Mouse (Mus musculus) heart, adult 8-10 months (tissue): ENCODE measurements at regions not wholly inside any gene's neighbourhood (a gene's known extent, or its start where the extent isn't known, plus 50 kb on each side); places are given as distances from the start of the nearest gene placed in this dataset.
A peak's percentile ranks its signal among the peaks of the same experiment; 100 is the strongest.

ENCODE experiments used
- DNase-seq: peaks from one replicate; pipeline ENCODE4 v3.0.0; 2022; ENCODE audit warnings: low spot score

GRCm38 (mm10) chr17:76849744-76850143 is 1298.0 kb upstream of the Fam98a start:
- DNase-seq = peak; percentile 35

DNA sequence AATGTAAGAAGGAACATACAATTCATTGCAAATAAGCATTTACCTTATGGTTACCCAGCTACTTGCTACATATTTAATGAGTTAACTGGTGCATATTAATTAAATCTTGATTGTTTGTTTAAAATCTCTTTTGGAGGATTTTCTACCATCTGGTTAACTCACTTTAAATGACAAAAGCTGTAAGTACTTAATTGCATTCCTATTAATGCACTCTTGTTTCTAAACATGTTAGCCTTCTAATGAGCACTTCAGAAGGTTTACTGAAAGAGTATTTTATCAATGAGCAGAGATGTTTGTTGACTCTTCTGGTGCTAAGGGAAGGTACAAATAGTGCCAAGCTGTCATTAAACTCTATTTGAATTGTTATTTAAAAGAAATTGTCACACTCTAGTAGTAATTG is 1296.6 kb upstream of the Fam98a start:
- no peak for DNase-seq

DNA sequence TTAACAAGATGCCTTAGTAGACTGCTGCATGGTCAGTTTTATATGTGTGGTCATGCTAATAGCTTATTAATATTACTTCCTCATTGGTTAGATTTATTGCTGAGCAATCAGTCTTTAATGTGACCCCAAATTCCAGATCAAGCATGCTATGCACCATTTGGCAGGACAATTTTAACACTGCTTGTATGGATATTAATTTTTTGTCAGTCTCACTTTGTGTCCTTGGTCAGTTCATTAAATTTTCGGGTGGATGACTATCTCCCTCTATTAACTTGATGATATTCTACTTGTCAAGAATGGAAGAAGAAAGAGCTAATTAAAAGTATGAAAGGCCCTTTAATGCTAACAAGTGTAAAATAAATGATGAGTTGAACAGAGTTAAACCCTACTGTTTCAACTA is 1266.2 kb upstream of the Fam98a start:
- no peak for DNase-seq
